Mouse (Mus musculus) erythroblast, embryonic 14.5 days (primary cell): Measurements from ENCODE around the gene Gm3646. TPM values are rescaled to one million over a fixed set of nuclear protein-coding genes. Genes with fewer than 3 reads are reported as not detected.

ENCODE experiments used
- H3K27me3 ChIP-seq: 2 replicates; pipeline ENCODE4 v1.6.1; 2012; ENCODE audit warnings: inconsistent platforms; ENCODE audit not compliant: control insufficient read depth
- H3K36me3 ChIP-seq: 2 replicates; pipeline ENCODE4 v1.6.1; 2012; ENCODE audit warnings: mild to moderate bottlenecking, inconsistent platforms; ENCODE audit not compliant: control insufficient read depth
- H3K4me1 ChIP-seq: 2 replicates; pipeline ENCODE4 v1.6.1; 2012; ENCODE audit warnings: inconsistent platforms; ENCODE audit not compliant: control insufficient read depth
- H3K4me3 ChIP-seq: replicated peaks from 2 replicates; pipeline ENCODE3; 2012; ENCODE audit warnings: moderate library complexity, mild to moderate bottlenecking, inconsistent platforms
- H3K9me3 ChIP-seq: 2 replicates; pipeline ENCODE4 v1.6.1; 2012; ENCODE audit warnings: low read length, inconsistent platforms, mixed read lengths; ENCODE audit not compliant: control insufficient read depth
- GATA1 ChIP-seq: IDR thresholded peaks from 2 replicates; pipeline ENCODE4 v1.6.1; 2012; ENCODE audit warnings: low read length, inconsistent platforms, mixed read lengths
- TAL1 ChIP-seq: IDR thresholded peaks from 3 replicates; pipeline ENCODE4 v1.6.1; 2012; ENCODE audit warnings: low read length, inconsistent platforms, mixed read lengths
- polyA plus RNA-seq: library from polyadenylated mRNA; stranded (reverse); fragments of >175 nt; gene quantifications from 2 replicates; pipeline ENCODE4 v1.2.3, GENCODE M21; 2012

Gene Gm3646
- not detected in 2 replicates for polyA plus RNA-seq

- TF ChIP-seq TAL1, result no peak
- no peak for TF ChIP-seq GATA1
- no peaks in the 10 kb centered on the region for H3K27me3 ChIP-seq
- no peaks in the 10 kb centered on the region for H3K9me3 ChIP-seq
- no peaks in the 10 kb centered on the region for H3K36me3 ChIP-seq
- H3K4me1 ChIP-seq, result no peaks in the 10 kb centered on the region
- no peak within 1 kb of the TSS for H3K4me3 ChIP-seq
Measured at GRCm38 (mm10) chr1:39805243-39805979, at the start of gene Gm3646. TSS of gene Gm3646 (minus strand) at chr1:39805332.

GRCm38 (mm10) chr1:39847066-39847465, 41.9 kb upstream of the Gm3646 start:
- H3K36me3 ChIP-seq, result no peaks in the 10 kb centered on the region
- H3K27me3 ChIP-seq, result no peaks in the 10 kb centered on the region
- H3K4me1 ChIP-seq, result no peaks in the 10 kb centered on the region
- H3K9me3 ChIP-seq, result no peaks in the 10 kb centered on the region
- TF ChIP-seq TAL1, result no peak
- TF ChIP-seq GATA1, result no peak
- no peak overlapping the region for H3K4me3 ChIP-seq

- Histone ChIP-seq H3K27me3 (no peaks in the 10 kb centered on the region), H3K36me3 (no peaks in the 10 kb centered on the region), H3K4me1 (no peaks in the 10 kb centered on the region; the same call in 1 of the 2 replicates), H3K4me3 (no peak overlapping the region), H3K9me3 (no peaks in the 10 kb centered on the region)
- no peak for TF ChIP-seq TAL1
- TF ChIP-seq GATA1, result no peak
Measured at GRCm38 (mm10) chr1:39846031-39846550, 41.0 kb upstream of the Gm3646 start.

- H3K36me3 ChIP-seq, result no peaks in the 10 kb centered on the region
- H3K27me3 ChIP-seq, result no peaks in the 10 kb centered on the region
- no peak overlapping the region for H3K4me3 ChIP-seq
- H3K4me1 ChIP-seq, result no peaks in the 10 kb centered on the region; the same call in 1 of the 2 replicates
- TF ChIP-seq GATA1, result no peak
- TF ChIP-seq TAL1, result no peak
- H3K9me3 ChIP-seq, result no peaks in the 10 kb centered on the region
Measured at GRCm38 (mm10) chr1:39843328-39843727, 38.2 kb upstream of the Gm3646 start.

DNA sequence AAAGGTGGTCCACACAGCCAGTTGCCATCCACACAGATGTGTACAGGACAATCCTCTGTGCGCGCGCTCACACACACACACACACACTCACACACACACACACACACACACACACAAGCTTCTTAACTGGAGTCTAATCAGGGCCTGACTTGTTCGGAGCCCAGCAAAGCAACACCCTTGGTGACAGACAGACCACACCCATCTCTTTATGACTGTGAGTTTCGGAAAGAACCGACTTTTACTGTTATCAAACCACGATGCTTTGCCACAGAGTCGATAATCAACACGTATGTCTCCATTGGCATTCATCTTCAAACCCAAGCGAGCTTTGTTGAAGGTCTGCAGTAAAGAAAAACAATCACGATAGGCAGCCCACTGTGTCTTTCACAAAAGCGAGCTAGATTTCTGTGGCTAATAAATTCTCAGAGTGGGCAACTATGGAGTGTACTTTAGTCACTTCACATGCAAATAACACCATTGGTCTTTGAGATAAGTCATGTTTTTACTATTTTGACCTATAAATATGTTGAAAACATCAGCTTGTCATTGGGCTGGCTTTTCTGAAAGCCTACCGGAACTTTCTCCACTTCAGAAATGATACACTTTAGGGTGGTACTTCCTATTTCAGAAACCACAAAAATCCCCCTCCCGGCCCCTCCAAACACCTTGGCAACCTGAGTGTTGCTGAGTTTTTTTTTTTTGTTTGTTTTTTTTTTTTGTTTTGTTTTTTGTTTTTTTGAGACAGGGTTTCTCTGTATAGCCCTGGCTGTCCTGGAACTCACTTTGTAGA, 37.3 kb upstream of the Gm3646 start:
- TF ChIP-seq GATA1 (no peak), TAL1 (no peak)
- Histone ChIP-seq H3K27me3 (no peaks in the 10 kb centered on the region), H3K4me3 (no peak overlapping the region), H3K4me1 (no peaks in the 10 kb centered on the region; the same call in 1 of the 2 replicates), H3K9me3 (no peaks in the 10 kb centered on the region), H3K36me3 (no peaks in the 10 kb centered on the region)

DNA sequence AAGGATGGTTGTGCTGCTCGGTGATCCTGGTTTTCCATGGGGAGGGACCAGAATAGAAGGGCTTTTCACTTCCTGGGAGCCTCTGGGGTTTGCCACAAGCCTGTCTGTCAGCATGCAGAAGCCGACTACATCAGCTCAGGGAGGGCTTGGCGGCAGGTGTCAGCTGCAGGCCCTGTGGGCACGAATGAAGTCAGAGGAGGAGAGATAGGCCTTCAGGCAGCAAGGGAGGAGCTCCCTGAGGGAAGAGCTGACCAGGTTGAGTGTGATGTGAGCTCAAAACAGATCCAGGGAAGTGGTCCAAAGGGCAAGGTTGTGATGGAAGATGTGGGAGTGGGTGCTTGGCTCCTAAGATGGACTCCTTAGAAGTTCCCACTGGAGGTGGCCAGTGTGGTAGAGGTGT, 35.7 kb upstream of the Gm3646 start:
- Histone ChIP-seq H3K27me3 (no peaks in the 10 kb centered on the region), H3K9me3 (no peaks in the 10 kb centered on the region), H3K4me3 (no peak overlapping the region), H3K4me1 (no peaks in the 10 kb centered on the region; the same call in 1 of the 2 replicates), H3K36me3 (no peaks in the 10 kb centered on the region)
- TF ChIP-seq TAL1 (no peak), GATA1 (no peak)

DNA sequence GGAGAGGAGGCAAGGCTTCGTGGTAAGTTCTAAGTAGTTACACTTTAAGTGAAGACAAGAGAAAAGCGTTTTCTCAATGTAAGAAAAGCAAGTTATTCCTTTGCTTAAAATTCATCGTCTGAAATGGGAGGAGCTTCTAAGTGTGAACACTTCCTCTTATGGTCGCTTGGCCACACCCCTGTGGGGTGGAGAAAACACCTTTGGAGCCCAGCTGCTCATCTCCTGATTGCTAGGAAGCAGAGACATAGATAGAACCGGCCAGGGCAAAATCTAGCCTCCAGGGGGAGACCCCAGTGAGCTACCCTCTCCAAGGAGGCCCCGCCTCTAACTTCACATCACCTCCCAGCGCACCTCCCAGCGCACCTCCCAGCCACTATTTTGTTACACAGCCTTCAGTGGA, 34.7 kb upstream of the Gm3646 start:
- Histone ChIP-seq H3K27me3 (no peaks in the 10 kb centered on the region), H3K36me3 (no peaks in the 10 kb centered on the region), H3K4me1 (no peaks in the 10 kb centered on the region; the same call in 1 of the 2 replicates), H3K4me3 (no peak overlapping the region), H3K9me3 (no peaks in the 10 kb centered on the region)
- TF ChIP-seq GATA1 (no peak), TAL1 (no peak)

DNA sequence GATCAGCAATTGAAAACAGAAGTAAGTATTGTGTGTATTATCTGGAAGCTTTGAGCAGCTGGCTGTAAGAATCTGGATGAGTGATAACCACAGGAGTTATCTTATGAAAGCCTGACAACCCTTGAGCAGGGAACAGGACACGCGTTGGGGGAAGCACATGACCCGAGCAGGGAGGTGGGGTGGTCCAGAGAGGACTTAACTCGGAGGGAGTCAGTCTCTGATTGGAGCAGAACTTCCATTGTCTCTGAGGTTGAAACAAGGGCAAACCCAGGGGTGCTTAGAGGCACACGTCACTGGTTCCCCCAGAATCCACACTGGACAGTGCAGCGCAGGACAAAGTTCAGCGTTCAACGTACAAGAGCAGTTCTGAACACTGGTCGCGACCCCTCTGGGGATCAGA, 34.1 kb upstream of the Gm3646 start:
- no peaks in the 10 kb centered on the region for H3K9me3 ChIP-seq

DNA sequence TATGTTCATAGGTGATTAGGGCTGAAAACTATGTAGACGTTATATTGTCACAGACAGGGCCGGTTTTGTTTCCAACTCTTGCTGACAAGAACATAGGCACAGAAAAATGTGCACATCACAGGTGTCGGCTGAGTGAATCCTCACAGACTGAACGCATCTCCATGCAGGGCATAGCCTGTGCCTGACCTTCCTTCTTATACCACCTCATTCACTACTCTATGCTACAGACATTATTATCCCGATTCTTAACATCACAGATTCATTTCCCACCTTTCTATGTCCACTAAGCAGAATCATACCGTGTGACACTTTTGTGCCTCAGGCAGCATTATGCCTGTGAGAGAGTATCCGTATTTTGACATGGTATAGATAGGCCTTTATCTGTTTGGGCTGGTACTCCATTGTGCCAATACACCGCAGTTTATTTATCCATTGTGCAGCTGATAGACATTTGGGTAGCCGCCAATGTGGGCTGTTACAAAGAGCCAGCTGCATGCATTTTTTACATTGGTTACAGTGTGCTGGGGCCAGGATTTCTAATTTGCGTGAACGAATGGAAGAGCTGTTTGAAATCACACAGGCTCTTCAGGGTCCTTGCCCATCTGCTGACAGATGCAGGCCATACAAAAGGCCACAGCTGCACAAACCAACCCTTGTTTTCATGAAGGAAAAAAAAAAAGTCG, 33.5 kb upstream of the Gm3646 start:
- H3K36me3 ChIP-seq, result no peaks in the 10 kb centered on the region
- H3K4me3 ChIP-seq, result no peak overlapping the region

More for the DNA sequence above, 34.1 kb upstream of the Gm3646 start:
- Histone ChIP-seq H3K4me1 (no peaks in the 10 kb centered on the region; the same call in 1 of the 2 replicates), H3K27me3 (no peaks in the 10 kb centered on the region), H3K36me3 (no peaks in the 10 kb centered on the region), H3K4me3 (no peak overlapping the region)
- TF ChIP-seq GATA1 (no peak), TAL1 (no peak)

More for the DNA sequence above, 33.5 kb upstream of the Gm3646 start:
- Histone ChIP-seq H3K9me3 (no peaks in the 10 kb centered on the region), H3K4me1 (no peaks in the 10 kb centered on the region; the same call in 1 of the 2 replicates), H3K27me3 (no peaks in the 10 kb centered on the region)
- TF ChIP-seq TAL1 (no peak), GATA1 (no peak)
